Mouse (Mus musculus): Measurements from ENCODE around the gene Ptprn2. TPM values are rescaled to one million over a fixed set of nuclear protein-coding genes. Genes with fewer than 3 reads are reported as not detected.
A peak's percentile ranks its signal among the peaks of the same experiment; 100 is the strongest.

Ptprn2 gene
- polyA plus RNA-seq, 1 experiment from 2014 or later, result 0.14 TPM

GRCm38 (mm10) chr12:117150611-117151395 is 665.3 kb downstream of the Ptprn2 start:
- TF ChIP-seq EP300 (IDR thresholded peaks at IDR 0.05; ENCODE audit: low read depth), result no peak
- no peak for TF ChIP-seq CTCF (IDR thresholded peaks at IDR 0.05; ENCODE audit: low read depth)
- H3K4me2 ChIP-seq (ENCODE audit: low read depth, low read length), result no peak overlapping the region
- no peaks in the 10 kb centered on the region for H3K4me1 ChIP-seq (ENCODE audit: insufficient read depth)
- peaks cover 70% of the 10 kb centered on the region for H3K27me3 ChIP-seq (ENCODE audit: insufficient read depth, low read length)
- H3K27ac ChIP-seq (ENCODE audit: low read depth), result no peak overlapping the region
- H3K9me3 ChIP-seq (ENCODE audit: low read length), result no peaks in the 10 kb centered on the region
- ATAC-seq, result no peak
- no peak overlapping the region for H3K9ac ChIP-seq (replicated peaks)
- DNase-seq, result no peak
- H3K4me3 ChIP-seq (ENCODE audit: low read depth, low read length), result no peak overlapping the region
- 8% methylated on average over 33 of the region's 33 CpGs for WGBS (ENCODE audit: insufficient replicate concordance)
- no peaks in the 10 kb centered on the region for H3K36me3 ChIP-seq (replicated peaks; ENCODE audit: insufficient read depth, low read length)

- no peak for DNase-seq
- Histone ChIP-seq H3K9me3 (ENCODE audit: low read length) (no peaks in the 10 kb centered on the region), H3K27me3 (ENCODE audit: insufficient read depth, low read length) (peaks cover 76% of the 10 kb centered on the region), H3K36me3 (replicated peaks; ENCODE audit: insufficient read depth, low read length) (no peaks in the 10 kb centered on the region), H3K4me1 (ENCODE audit: insufficient read depth) (no peaks in the 10 kb centered on the region), H3K9ac (replicated peaks) (no peak overlapping the region), H3K27ac (ENCODE audit: low read depth) (no peak overlapping the region), H3K4me3 (ENCODE audit: low read depth, low read length) (no peak overlapping the region), H3K4me2 (ENCODE audit: low read depth, low read length) (no peak overlapping the region)
- 10% methylated on average over 6 of the region's 7 CpGs for WGBS (ENCODE audit: insufficient replicate concordance)
- TF ChIP-seq EP300 (IDR thresholded peaks at IDR 0.05; ENCODE audit: low read depth) (no peak), CTCF (IDR thresholded peaks at IDR 0.05; ENCODE audit: low read depth) (no peak)
- ATAC-seq, result no peak
These were observed 666.1 kb downstream of the Ptprn2 start for GRCm38 (mm10) chr12:117151611-117152010.

- Histone ChIP-seq H3K27ac (ENCODE audit: low read depth) (no peak overlapping the region), H3K36me3 (replicated peaks; ENCODE audit: insufficient read depth, low read length) (no peaks in the 10 kb centered on the region), H3K27me3 (ENCODE audit: insufficient read depth, low read length) (peaks cover 85% of the 10 kb centered on the region), H3K9ac (replicated peaks) (no peak overlapping the region), H3K4me1 (ENCODE audit: insufficient read depth) (no peaks in the 10 kb centered on the region), H3K4me2 (ENCODE audit: low read depth, low read length) (no peak overlapping the region), H3K9me3 (ENCODE audit: low read length) (no peaks in the 10 kb centered on the region), H3K4me3 (ENCODE audit: low read depth, low read length) (no peak overlapping the region)
- TF ChIP-seq CTCF (IDR thresholded peaks at IDR 0.05; ENCODE audit: low read depth) (no peak), EP300 (IDR thresholded peaks at IDR 0.05; ENCODE audit: low read depth) (no peak)
- DNase-seq (no peak), ATAC-seq (no peak)
- WGBS (ENCODE audit: insufficient replicate concordance), result 5% methylated on average over 28 of the region's 28 CpGs
These were observed 667.0 kb downstream of the Ptprn2 start for GRCm38 (mm10) chr12:117152366-117153165.

GRCm38 (mm10) chr12:117153166-117153480 is 667.6 kb downstream of the Ptprn2 start:
- no peak overlapping the region for H3K9ac ChIP-seq (replicated peaks)
- H3K4me1 ChIP-seq (ENCODE audit: insufficient read depth), result no peaks in the 10 kb centered on the region
- no peak for TF ChIP-seq CTCF (IDR thresholded peaks at IDR 0.05; ENCODE audit: low read depth)
- no peak for TF ChIP-seq EP300 (IDR thresholded peaks at IDR 0.05; ENCODE audit: low read depth)
- H3K36me3 ChIP-seq (replicated peaks; ENCODE audit: insufficient read depth, low read length), result no peaks in the 10 kb centered on the region
- peak overlapping the region; percentile 47; the same call in 1 of the 2 replicates for H3K4me2 ChIP-seq (ENCODE audit: low read depth, low read length)
- no peak overlapping the region for H3K27ac ChIP-seq (ENCODE audit: low read depth)
- peaks cover 91% of the 10 kb centered on the region for H3K27me3 ChIP-seq (ENCODE audit: insufficient read depth, low read length)
- H3K9me3 ChIP-seq (ENCODE audit: low read length), result no peaks in the 10 kb centered on the region
- WGBS (ENCODE audit: insufficient replicate concordance), result 2% methylated on average over 8 of the region's 8 CpGs
- DNase-seq (no peak), ATAC-seq (no peak)
- H3K4me3 ChIP-seq (ENCODE audit: low read depth, low read length), result no peak overlapping the region

- Histone ChIP-seq H3K4me3 (ENCODE audit: low read depth, low read length) (peak overlapping the region; percentile 17; the same call in 1 of the 2 replicates), H3K4me1 (ENCODE audit: insufficient read depth) (no peaks in the 10 kb centered on the region), H3K36me3 (replicated peaks; ENCODE audit: insufficient read depth, low read length) (no peaks in the 10 kb centered on the region), H3K27ac (ENCODE audit: low read depth) (no peak overlapping the region), H3K4me2 (ENCODE audit: low read depth, low read length) (peak overlapping the region; percentile 47), H3K9ac (replicated peaks) (no peak overlapping the region), H3K27me3 (ENCODE audit: insufficient read depth, low read length) (peaks cover 92% of the 10 kb centered on the region), H3K9me3 (ENCODE audit: low read length) (no peaks in the 10 kb centered on the region)
- DNase-seq, result no peak
- under 1% methylated on average over 71 of the region's 73 CpGs for WGBS (ENCODE audit: insufficient replicate concordance)
- ATAC-seq, result no peak
- TF ChIP-seq EP300 (IDR thresholded peaks at IDR 0.05; ENCODE audit: low read depth) (no peak), CTCF (IDR thresholded peaks at IDR 0.05; ENCODE audit: low read depth) (no peak)
These were observed 668.3 kb downstream of the Ptprn2 start for GRCm38 (mm10) chr12:117153671-117154355.

Measured in liver, postnatal 0 days (tissue).